Mouse (Mus musculus) layer of hippocampus, adult 8-10 months (tissue): Measurements from ENCODE around the gene Asic3. TPM values are rescaled to one million over a fixed set of nuclear protein-coding genes. Genes with fewer than 3 reads are reported as not detected.
"Not testable (repeated sequence)": the region's sequence is repeated elsewhere in the genome, so short reads cannot be mapped to it uniquely, and the experiment has no call there.

Source experiments
- DNase-seq, 2 experiments: peaks; one replicate each; pipeline ENCODE4 v3.0.0; 2022; ENCODE audit warnings: low spot score in 2 of 2
- total RNA-seq, 4 experiments: library from RNA; stranded (reverse); gene quantifications; 2 replicates each; pipeline ENCODE4 v1.2.4; 2022

Asic3 gene
- total RNA-seq, 4 experiments from 2014 or later = 0.43 to 0.48 (median 0.45) TPM; not detected in 1

- peak; percentile 64 to 71 for DNase-seq
Measured at GRCm38 (mm10) chr5:24387264-24388241, 25.6 kb upstream of the Asic3 start.

GRCm38 (mm10) chr5:24388246-24388915, 24.8 kb upstream of the Asic3 start:
- DNase-seq = no peak

DNA sequence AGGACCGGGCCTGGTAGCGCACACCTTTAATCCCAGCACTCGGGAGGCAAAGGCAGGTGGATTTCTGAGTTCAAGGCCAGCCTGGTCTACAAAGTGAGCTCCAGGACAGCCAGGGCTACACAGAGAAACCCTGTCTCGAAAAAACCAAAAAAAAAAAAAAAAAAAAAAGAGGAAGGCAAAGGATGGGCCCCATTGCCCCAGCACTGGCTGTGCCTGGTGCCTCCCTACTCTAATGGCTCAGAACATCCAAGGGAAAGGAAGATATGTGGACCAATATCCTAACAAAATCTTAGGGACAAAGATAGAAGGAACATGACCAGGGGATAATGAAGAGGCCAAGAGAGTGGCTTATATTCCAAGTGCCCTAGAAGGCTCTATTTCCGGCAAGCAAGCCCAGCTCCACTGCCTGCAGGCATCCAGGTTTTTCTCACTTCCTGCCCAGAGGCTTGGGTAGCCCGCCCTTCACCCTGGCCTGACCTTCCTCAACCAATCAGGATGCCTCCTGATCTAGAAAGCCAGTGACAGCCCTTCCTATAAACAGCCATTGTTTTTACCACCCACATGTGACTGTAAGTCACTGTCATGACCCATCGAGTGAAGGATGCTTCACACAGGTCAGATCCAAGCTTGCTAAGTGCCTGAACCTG, 24.1 kb upstream of the Asic3 start:
- no peak for DNase-seq

DNA sequence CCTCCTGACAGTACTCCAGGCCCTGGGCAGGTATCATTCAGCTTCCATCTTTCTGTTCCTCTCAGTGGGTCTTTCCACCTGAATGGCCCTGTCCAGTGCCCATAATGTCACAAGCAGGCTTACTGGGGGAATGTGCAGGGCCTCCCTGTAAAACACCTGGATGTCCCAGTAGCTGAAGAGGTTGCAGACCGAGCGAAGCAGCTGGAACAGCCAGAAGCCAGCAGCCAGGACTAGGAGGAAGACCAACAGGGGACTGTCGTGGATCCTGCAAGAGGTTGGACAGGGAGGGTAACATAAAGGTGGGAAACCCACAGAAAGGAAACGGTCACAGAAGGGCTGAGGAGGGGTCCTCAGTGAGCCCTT, 23.6 kb upstream of the Asic3 start:
- DNase-seq = no peak

- no peak for DNase-seq
Measured at GRCm38 (mm10) chr5:24391864-24392263, 21.3 kb upstream of the Asic3 start, which contains the start of gene Atg9b. TSS of gene Atg9b (minus strand) at chr5:24392143.

- no peak for DNase-seq
Measured at GRCm38 (mm10) chr5:24392724-24393123, 20.5 kb upstream of the Asic3 start.

GRCm38 (mm10) chr5:24393392-24393997, 19.7 kb upstream of the Asic3 start, which contains the start of gene Abcb8:
TSS of gene Abcb8 (plus strand) at chr5:24393663.
- peak; percentile 84 to 87 for DNase-seq

- peak; percentile 96 to 97 for DNase-seq
Measured at GRCm38 (mm10) chr5:24394165-24394894, 18.9 kb upstream of the Asic3 start.

- not testable (repeated sequence) for DNase-seq
Measured at GRCm38 (mm10) chr5:24396254-24396653, 16.9 kb upstream of the Asic3 start.

GRCm38 (mm10) chr5:24399686-24400085, 13.5 kb upstream of the Asic3 start:
- no peak for DNase-seq

DNA sequence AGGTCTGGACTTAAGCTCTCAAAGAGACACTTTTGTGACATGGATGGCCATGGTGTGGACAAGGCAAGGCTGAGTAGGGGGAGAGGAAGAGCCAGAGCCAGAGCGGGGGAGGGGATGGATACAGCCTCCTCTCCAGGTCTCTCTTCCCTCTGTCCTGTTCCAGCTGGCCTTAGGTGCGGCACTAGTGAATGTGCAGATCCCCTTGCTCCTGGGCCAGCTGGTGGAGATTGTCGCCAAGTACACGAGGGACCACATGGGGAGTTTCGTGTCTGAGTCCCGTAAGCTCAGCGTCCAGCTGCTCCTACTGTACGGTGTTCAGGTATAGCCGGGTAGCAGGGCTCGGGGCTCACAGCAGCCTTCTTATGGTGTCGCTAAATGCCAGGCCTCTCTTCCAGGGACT, 12.8 kb upstream of the Asic3 start:
- DNase-seq = no peak

GRCm38 (mm10) chr5:24400911-24401605, 12.1 kb upstream of the Asic3 start:
- no peak for DNase-seq

DNA sequence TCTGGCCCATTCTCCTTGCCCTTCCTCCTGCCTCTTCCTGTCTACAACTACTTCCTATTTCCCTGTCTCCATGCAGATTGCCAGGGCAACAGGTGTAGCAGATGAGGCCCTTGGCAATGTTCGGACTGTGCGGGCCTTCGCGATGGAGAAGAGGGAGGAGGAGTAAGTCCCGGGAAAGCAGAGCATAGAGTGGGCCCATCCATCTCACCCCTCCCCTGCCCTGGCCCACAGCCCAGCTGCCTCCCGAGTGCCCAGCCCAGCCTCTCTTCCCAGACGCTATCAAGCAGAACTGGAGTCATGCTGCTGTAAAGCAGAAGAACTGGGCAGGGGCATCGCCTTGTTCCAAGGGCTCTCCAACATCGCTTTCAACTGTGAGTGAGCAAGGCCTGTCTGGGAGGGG, 11.2 kb upstream of the Asic3 start:
- no peak for DNase-seq

- no peak for DNase-seq
Measured at GRCm38 (mm10) chr5:24404594-24405360, 8.4 kb upstream of the Asic3 start.

DNA sequence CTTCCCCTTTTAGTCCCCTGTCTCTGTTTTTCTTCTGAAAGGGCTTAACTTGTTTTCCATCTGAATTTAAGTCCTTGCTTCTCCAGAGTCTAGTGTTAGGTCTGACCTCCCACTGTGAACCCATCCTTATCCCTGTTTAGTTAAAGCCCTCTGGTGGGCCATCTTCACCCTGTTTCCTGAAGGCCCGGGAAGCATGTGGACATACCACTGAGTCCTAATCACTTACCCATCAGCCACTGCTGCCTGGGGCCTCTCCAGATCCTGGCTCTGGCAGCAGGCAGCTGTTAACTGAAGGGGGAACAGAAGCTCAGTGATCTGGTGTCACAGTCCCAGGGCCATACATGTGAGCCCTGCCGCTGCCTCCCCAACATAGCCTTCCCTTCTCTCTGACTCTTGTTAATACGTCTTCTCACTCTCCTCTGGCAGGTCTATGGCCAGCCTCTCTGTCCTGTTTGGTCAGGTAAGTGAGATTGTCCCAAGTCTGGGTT, 7.8 kb upstream of the Asic3 start:
- DNase-seq = no peak

DNA sequence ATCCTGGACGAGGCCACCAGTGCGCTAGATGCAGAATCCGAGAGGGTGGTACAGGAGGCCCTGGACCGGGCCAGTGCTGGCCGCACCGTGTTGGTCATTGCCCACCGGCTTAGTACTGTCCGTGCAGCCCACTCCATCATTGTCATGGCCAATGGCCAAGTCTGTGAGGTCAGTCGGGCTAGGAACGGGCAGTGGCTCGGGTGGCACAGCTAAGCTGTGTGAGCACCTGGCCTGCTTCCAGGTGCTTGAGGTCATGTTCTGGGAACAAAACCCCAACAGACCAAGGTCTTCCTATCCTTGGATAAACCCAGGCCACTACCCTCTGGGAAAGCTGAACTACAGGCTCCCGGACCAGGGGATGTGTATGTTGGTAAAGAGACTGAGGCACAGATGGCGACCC, 4.5 kb upstream of the Asic3 start:
- DNase-seq = no peak

- DNase-seq = no peak
Measured at GRCm38 (mm10) chr5:24409466-24409865, 3.7 kb upstream of the Asic3 start.

DNA sequence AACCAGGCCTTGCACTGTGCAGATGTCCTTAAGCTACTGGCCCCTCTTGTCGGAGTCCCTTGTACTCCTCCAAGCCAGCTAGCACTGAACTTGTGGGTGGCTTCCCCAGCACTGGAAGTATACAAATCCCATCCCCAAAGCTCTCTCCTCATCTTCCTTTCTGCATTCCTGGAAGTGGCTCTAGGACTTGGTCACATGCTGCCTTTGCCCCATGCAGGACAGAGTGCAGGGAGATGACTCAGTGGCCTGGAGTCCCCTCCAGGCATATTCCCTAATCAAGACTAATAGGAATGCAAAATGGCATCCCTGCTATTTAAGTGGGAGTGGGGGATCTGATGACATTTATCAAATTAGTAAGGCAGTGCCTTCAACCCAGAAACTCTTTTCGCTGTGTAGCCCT, 1.1 kb upstream of the Asic3 start:
- no peak for DNase-seq

GRCm38 (mm10) chr5:24413938-24414337, 746 bp downstream of the Asic3 start:
- DNase-seq = no peak
